Comparison of ENCODE assay signal across 8 mouse cellular contexts in the genomic region with DNA sequence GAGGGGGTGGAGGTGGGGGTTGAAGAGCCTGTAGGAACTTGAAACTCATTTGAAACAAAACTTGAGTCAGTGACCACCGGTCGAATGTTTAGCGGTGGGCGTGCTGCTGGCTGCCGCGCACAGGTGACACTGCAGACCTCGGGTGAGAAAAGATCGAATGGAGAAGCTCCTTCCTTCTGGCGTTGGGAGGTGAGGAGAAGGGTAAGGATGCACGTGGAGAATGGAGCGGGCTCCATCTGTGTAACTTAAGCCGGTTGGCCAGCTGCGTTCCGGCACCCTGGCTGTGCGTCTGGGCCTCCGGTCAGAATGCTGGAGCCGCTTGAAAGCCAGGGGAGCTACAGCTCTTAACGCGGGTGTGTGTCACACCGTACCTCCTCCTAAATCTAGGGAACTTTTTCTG. TPM values are rescaled to one million over a fixed set of nuclear protein-coding genes. Genes with fewer than 3 reads are reported as not detected.
A peak's percentile ranks its signal among the peaks of the same experiment; 100 is the strongest.
DNase-seq lines count a peak whose midpoint lies in the region; ATAC-seq and TF ChIP-seq lines count a peak whose summit lies in the region.

No protein-coding gene starts in this region.

- H3K4me2 ChIP-seq in heart, postnatal 0 days (ENCODE audit: low read depth, low read length): peak overlapping the region; percentile 85
- peak overlapping the region; percentile 93 for H3K4me2 ChIP-seq in hindbrain, embryonic 16.5 days (ENCODE audit: low read length)
- H3K4me2 ChIP-seq in midbrain, postnatal 0 days (ENCODE audit: low read depth, low read length, poor library complexity, severe bottlenecking): peak overlapping the region; percentile 96

- no peaks in the 10 kb centered on the region for H3K9me3 ChIP-seq in heart, postnatal 0 days (replicated peaks; ENCODE audit: control insufficient read depth, low read length)
- H3K9me3 ChIP-seq in hindbrain, embryonic 16.5 days (ENCODE audit: control insufficient read depth, low read length): no peaks in the 10 kb centered on the region
- H3K9me3 ChIP-seq in midbrain, postnatal 0 days (ENCODE audit: low read length): no peaks in the 10 kb centered on the region

- WGBS in heart, postnatal 0 days: 4% methylated on average over 20 of the region's 20 CpGs
- WGBS in hindbrain, embryonic 16.5 days: 0% methylated on average over 20 of the region's 20 CpGs
- WGBS in midbrain, postnatal 0 days: under 1% methylated on average over 20 of the region's 20 CpGs

- no peak for TF ChIP-seq CTCF in heart, postnatal 0 days (IDR thresholded peaks at IDR 0.05; ENCODE audit: low read depth)
- TF ChIP-seq CTCF in midbrain, postnatal 0 days (IDR thresholded peaks at IDR 0.05): no peak

- intact Hi-C loops in heart, postnatal 14 days (cut with DNase I): no loop called here

- peaks cover 39% of the 10 kb centered on the region for H3K27me3 ChIP-seq in heart, postnatal 0 days (ENCODE audit: control insufficient read depth, insufficient read depth, low read length)
- no peaks in the 10 kb centered on the region for H3K27me3 ChIP-seq in hindbrain, embryonic 16.5 days (replicated peaks; ENCODE audit: control insufficient read depth, insufficient read depth, low read length)
- H3K27me3 ChIP-seq in midbrain, postnatal 0 days (ENCODE audit: insufficient read depth, low read length): no peaks in the 10 kb centered on the region

- peak overlapping the region; percentile 51 for H3K4me3 ChIP-seq in heart, postnatal 0 days (ENCODE audit: low read depth, low read length)
- H3K4me3 ChIP-seq in hindbrain, embryonic 16.5 days (ENCODE audit: low read length): peak overlapping the region; percentile 85
- H3K4me3 ChIP-seq in midbrain, postnatal 0 days (ENCODE audit: low read depth, low read length): peak overlapping the region; percentile 72

- TF ChIP-seq EP300 in heart, postnatal 0 days (IDR thresholded peaks at IDR 0.05; ENCODE audit: low read depth): no peak

- H3K4me1 ChIP-seq in heart, postnatal 0 days (ENCODE audit: control insufficient read depth, insufficient read depth): 0 out of 2 replicates have a peak, but pooled peaks cover 11% of the 10 kb centered on the region
- peaks cover 23% of the 10 kb centered on the region for H3K4me1 ChIP-seq in hindbrain, embryonic 16.5 days (ENCODE audit: control insufficient read depth, insufficient read depth, low read depth, low read length)
- H3K4me1 ChIP-seq in midbrain, postnatal 0 days (ENCODE audit: insufficient read depth, low read length): peaks cover 12% of the 10 kb centered on the region; the same call in 1 of the 2 replicates

- ATAC-seq in heart, postnatal 0 days (ENCODE audit: insufficient read depth, low read depth): no peak
- no peak for ATAC-seq in hindbrain, embryonic 16.5 days
- ATAC-seq in midbrain, postnatal 0 days (ENCODE audit: low FRiP score): no peak

- H3K36me3 ChIP-seq in heart, postnatal 0 days (replicated peaks; ENCODE audit: control insufficient read depth, insufficient read depth, low read length): no peaks in the 10 kb centered on the region
- no peaks in the 10 kb centered on the region for H3K36me3 ChIP-seq in hindbrain, embryonic 16.5 days (ENCODE audit: control insufficient read depth, insufficient read depth, low read length)
- H3K36me3 ChIP-seq in midbrain, postnatal 0 days (ENCODE audit: insufficient read depth, low read length): no peaks in the 10 kb centered on the region

- H3K9ac ChIP-seq in heart, postnatal 0 days (replicated peaks; ENCODE audit: low read depth, low read length): no peak overlapping the region
- H3K9ac ChIP-seq in hindbrain, embryonic 16.5 days (ENCODE audit: low read depth, low read length): peak overlapping the region; percentile 90
- peak overlapping the region; percentile 74 for H3K9ac ChIP-seq in midbrain, postnatal 0 days (replicated peaks; ENCODE audit: low read length, poor library complexity, severe bottlenecking)

- DNase-seq in heart, postnatal 0 days (ENCODE audit: low spot score): peak; percentile 28
- DNase-seq in heart, postnatal 14 days: no peak
- DNase-seq in embryo, embryonic 9.5 days (ENCODE audit: extremely low spot score): peak; percentile 62
- DNase-seq in midbrain, postnatal 0 days (ENCODE audit: low spot score): no peak
- no peak for DNase-seq in adrenal gland, postnatal 25 days
- DNase-seq in right cerebral cortex, postnatal 36 days (ENCODE audit: low spot score in 2 of 2): no peak
- no peak for DNase-seq in thymus, postnatal 25 days

- H3K27ac ChIP-seq in heart, postnatal 0 days (ENCODE audit: low read depth): no peak overlapping the region
- H3K27ac ChIP-seq in hindbrain, embryonic 16.5 days (ENCODE audit: low read depth, low read length): no peak overlapping the region; the same call in 1 of the 2 replicates
- H3K27ac ChIP-seq in midbrain, postnatal 0 days (ENCODE audit: low read depth, low read length): no peak overlapping the region

RNA-seq across cellular contexts. Expression of a gene that starts 1.0 kb away (rescaled TPM):
- total RNA-seq in heart, postnatal 0 days (2014; rRNA removed; ENCODE audit: low replicate concordance): 24.1 and 140 TPM in 2 replicates
- 10.2 and 12.7 TPM in 2 replicates for polyA plus RNA-seq in heart, postnatal 0 days (2015; fragmentation: Nextera tagmentation; extraction: Ambion mirVana)
- 1 to 10 TPM; 1.1 to 1.3 TPM for total RNA-seq in heart, postnatal 14 days (2021)
- 465 and 469 TPM in 2 replicates for polyA plus RNA-seq in hindbrain, embryonic 16.5 days (2015; fragmentation: Nextera tagmentation; extraction: Ambion mirVana)
- total RNA-seq in midbrain, postnatal 0 days (2014; rRNA removed): 432 and 450 TPM in 2 replicates
- polyA plus RNA-seq in midbrain, postnatal 0 days (2015; fragmentation: Nextera tagmentation; extraction: Ambion mirVana): 272 and 323 TPM in 2 replicates
- total RNA-seq in adrenal gland, postnatal 25 days (2021): 2.6 and 5.9 TPM in 2 replicates

RNA-seq across cellular contexts. Expression of a gene that starts 49.4 kb away (rescaled TPM):
- 147 and 170 TPM in 2 replicates for total RNA-seq in heart, postnatal 0 days (2014; rRNA removed; ENCODE audit: low replicate concordance)
- polyA plus RNA-seq in heart, postnatal 0 days (2015; fragmentation: Nextera tagmentation; extraction: Ambion mirVana): 50.8 and 55.4 TPM in 2 replicates
- total RNA-seq in heart, postnatal 14 days (2021): 100 to 1,000 TPM; 139 to 161 TPM
- polyA plus RNA-seq in hindbrain, embryonic 16.5 days (2015; fragmentation: Nextera tagmentation; extraction: Ambion mirVana): 51.9 and 65.1 TPM in 2 replicates
- 109 and 127 TPM in 2 replicates for total RNA-seq in midbrain, postnatal 0 days (2014; rRNA removed)
- 42.8 and 47.4 TPM in 2 replicates for polyA plus RNA-seq in midbrain, postnatal 0 days (2015; fragmentation: Nextera tagmentation; extraction: Ambion mirVana)
- total RNA-seq in adrenal gland, postnatal 25 days (2021): 49.9 and 57.5 TPM in 2 replicates

Comparison
In these comparisons a context has a peak if more than half of its experiments do, and no peak if none do; other contexts are left out.
1. DNase-seq: peak in heart, postnatal 0 days (single experiment) and embryo, embryonic 9.5 days (single experiment); none in heart, postnatal 14 days (0 of 2), midbrain, postnatal 0 days (single experiment), adrenal gland, postnatal 25 days (single experiment), right cerebral cortex, postnatal 36 days (0 of 2) and thymus, postnatal 25 days (single experiment).
2. Peak in every context shown above with its lines, with median percentiles within 50 percentile points of each other: H3K4me2 ChIP-seq and H3K4me3 ChIP-seq.